16 mouse cellular contexts compared by ENCODE assay signal in the genomic region with DNA sequence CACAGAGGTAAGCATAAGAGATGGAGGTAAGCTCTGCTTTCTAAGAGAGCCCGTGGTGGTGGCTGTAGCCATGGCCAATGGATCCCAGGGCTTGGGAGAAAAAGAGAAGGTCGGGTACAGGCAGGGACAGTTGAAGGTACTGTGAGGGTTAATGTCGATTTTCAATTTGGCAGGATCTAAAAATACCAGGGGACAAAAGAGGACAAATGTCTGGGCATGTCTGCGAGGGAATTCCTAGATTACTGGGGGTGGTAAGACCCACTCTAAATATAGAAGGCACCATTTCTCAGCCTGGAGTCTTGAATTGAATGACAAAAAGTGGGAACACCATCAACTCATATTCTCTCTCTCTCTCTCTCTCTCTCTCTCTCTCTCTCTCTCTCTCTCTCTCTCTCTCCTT. TPM values are rescaled to one million over a fixed set of nuclear protein-coding genes. Genes with fewer than 3 reads are reported as not detected.
DNase-seq lines count a peak whose midpoint lies in the region; ATAC-seq lines count a peak whose summit lies in the region.
"Had no signal": no experiment of that assay in that cellular context is flagged by ENCODE, and none has a peak within 500 bp of the region (broad histone marks: within the 10 kb centered on the region; RNA-seq: fewer than 3 reads in every experiment).

No protein-coding gene starts in this region.

- peak; percentile 11 to 12 for DNase-seq in heart, adult 9 months (ENCODE audit: low spot score in 2 of 2)
- DNase-seq in thymus, postnatal 10 days (ENCODE audit: low spot score in 2 of 2), result no peak
- no peak for DNase-seq in gastrocnemius, postnatal 25 days
- no peak for DNase-seq in thymus, postnatal 14 days
- DNase-seq: adrenal gland, adult 8-10 months; adrenal gland, postnatal 36 days; cerebellum, adult 9-10 months; cerebellum, postnatal 25 days; kidney, adult 8-10 months had no signal

- no peak for ATAC-seq in heart, embryonic 12.5 days (ENCODE audit: insufficient number of reproducible peaks, low FRiP score)
- peak; percentile 55 for ATAC-seq in heart, embryonic 16.5 days (replicated peaks; ENCODE audit: extremely low read depth, insufficient read depth, low FRiP score)
- ATAC-seq: forebrain, embryonic 15.5 days; intestine, embryonic 16.5 days had no signal

- no peaks in the 10 kb centered on the region for H3K36me3 ChIP-seq in heart, embryonic 12.5 days
- no peaks in the 10 kb centered on the region for H3K36me3 ChIP-seq in heart, embryonic 16.5 days (ENCODE audit: control insufficient read depth, insufficient read depth)
- H3K36me3 ChIP-seq: embryonic facial prominence, embryonic 12.5 days; forebrain, embryonic 15.5 days; hindbrain, embryonic 15.5 days had no signal

- H3K4me1 ChIP-seq in heart, embryonic 12.5 days (replicated peaks), result peaks cover 18% of the 10 kb centered on the region
- H3K4me1 ChIP-seq in heart, embryonic 16.5 days (ENCODE audit: control insufficient read depth, insufficient read depth, low read length), result peaks cover 14% of the 10 kb centered on the region
- H3K4me1 ChIP-seq: embryonic facial prominence, embryonic 12.5 days; forebrain, embryonic 15.5 days; hindbrain, embryonic 15.5 days had no signal

- no peaks in the 10 kb centered on the region for H3K27me3 ChIP-seq in heart, embryonic 12.5 days (replicated peaks)
- H3K27me3 ChIP-seq in heart, embryonic 16.5 days (ENCODE audit: control insufficient read depth, insufficient read depth, low read length), result no peaks in the 10 kb centered on the region
- H3K27me3 ChIP-seq: embryonic facial prominence, embryonic 12.5 days; forebrain, embryonic 15.5 days had no signal

- no peak overlapping the region for H3K4me3 ChIP-seq in heart, embryonic 12.5 days
- H3K4me3 ChIP-seq in heart, embryonic 16.5 days (ENCODE audit: low read length), result no peak overlapping the region
- H3K4me3 ChIP-seq: embryonic facial prominence, embryonic 12.5 days; forebrain, embryonic 15.5 days; hindbrain, embryonic 15.5 days had no signal

- 34% methylated on average over 4 of the region's 4 CpGs for WGBS in heart, embryonic 12.5 days
- 31% methylated on average over 4 of the region's 4 CpGs for WGBS in heart, embryonic 16.5 days

- no peak overlapping the region for H3K9ac ChIP-seq in heart, embryonic 12.5 days
- no peak overlapping the region for H3K9ac ChIP-seq in heart, embryonic 16.5 days (ENCODE audit: low read length)
- H3K9ac ChIP-seq: embryonic facial prominence, embryonic 12.5 days; forebrain, embryonic 15.5 days; hindbrain, embryonic 15.5 days had no signal

- peaks cover 9% of the 10 kb centered on the region; the same call in 1 of the 2 replicates for H3K9me3 ChIP-seq in heart, embryonic 12.5 days (replicated peaks)
- no peaks in the 10 kb centered on the region for H3K9me3 ChIP-seq in heart, embryonic 16.5 days (replicated peaks; ENCODE audit: control insufficient read depth, low read length)
- H3K9me3 ChIP-seq: embryonic facial prominence, embryonic 12.5 days; forebrain, embryonic 15.5 days; hindbrain, embryonic 15.5 days had no signal

- no peak overlapping the region for H3K4me2 ChIP-seq in heart, embryonic 12.5 days
- peak overlapping the region; percentile 25; the same call in 1 of the 2 replicates for H3K4me2 ChIP-seq in heart, embryonic 16.5 days (ENCODE audit: low read depth, low read length)
- H3K4me2 ChIP-seq: embryonic facial prominence, embryonic 12.5 days; forebrain, embryonic 15.5 days; hindbrain, embryonic 15.5 days had no signal

- peak overlapping the region; percentile 55; the same call in 1 of the 2 replicates for H3K27ac ChIP-seq in heart, embryonic 12.5 days (ENCODE audit: poor library complexity, severe bottlenecking)
- peak overlapping the region; percentile 68 for H3K27ac ChIP-seq in heart, embryonic 16.5 days (ENCODE audit: low read length)
- H3K27ac ChIP-seq: embryonic facial prominence, embryonic 12.5 days; forebrain, embryonic 15.5 days; hindbrain, embryonic 15.5 days had no signal

RNA-seq across cellular contexts. Expression of a gene that starts 30.8 kb away (rescaled TPM):
- polyA plus RNA-seq in heart, embryonic 12.5 days (2016; fragmentation: Nextera tagmentation; extraction: Ambion mirVana), result not detected in 2 replicates
- polyA plus RNA-seq in heart, embryonic 16.5 days (2015; fragmentation: Nextera tagmentation; extraction: Ambion mirVana), result 0.05 TPM in 1 of 2 replicates, not detected in the other
- total RNA-seq in gastrocnemius, postnatal 25 days (2021), result under 1 TPM in 1 of 2 experiments, not detected in 1; 0.05 TPM
- total RNA-seq: adrenal gland, adult 8-10 months had no signal
- polyA plus RNA-seq: cortical plate, adult 2 months; intestine, embryonic 16.5 days had no signal

Comparison
In these comparisons a context has a peak if more than half of its experiments do, and no peak if none do; other contexts are left out.
1. DNase-seq: peak in heart, adult 9 months (2 of 2); none in thymus, postnatal 10 days (0 of 2), gastrocnemius, postnatal 25 days (single experiment) and thymus, postnatal 14 days (single experiment).